Mouse (Mus musculus) ES-E14 (cell line): ENCODE measurements at regions not wholly inside any gene's neighbourhood (a gene's known extent, or its start where the extent isn't known, plus 50 kb on each side); places are given as distances from the start of the nearest gene placed in this dataset.

Experiments
- DNase-seq: peaks from one replicate; pipeline ENCODE4 v3.0.0-alpha.2; 2013; ENCODE audit warnings: low read depth, low spot score
- H3K27ac ChIP-seq: 2 replicates; pipeline ENCODE4 v1.5.1; 2012; ENCODE audit warnings: low read depth, mild to moderate bottlenecking, low read length, moderate library complexity, mixed read lengths; ENCODE audit not compliant: poor library complexity, insufficient read depth, severe bottlenecking
- H3K36me3 ChIP-seq: 2 replicates; pipeline ENCODE4 v1.6.1; 2012; ENCODE audit warnings: mild to moderate bottlenecking, low read length, moderate library complexity, mixed read lengths; ENCODE audit not compliant: control insufficient read depth, poor library complexity, insufficient read depth, severe bottlenecking
- H3K4me1 ChIP-seq, 2 experiments: fragments of 150-350 bp in 1 of 2; sonication (generic) in 1 of 2; 2 replicates each; pipeline ENCODE4 v1.6.1; 2012; ENCODE audit warnings: low read length in 2 of 2, mild to moderate bottlenecking in 1 of 2, mixed read lengths in 1 of 2; ENCODE audit not compliant: control insufficient read depth in 2 of 2, insufficient read depth in 2 of 2, poor library complexity in 1 of 2
- H3K4me3 ChIP-seq, 2 experiments: fragments of 150-350 bp in 1 of 2; sonication (generic) in 1 of 2; 2 replicates each; pipeline ENCODE4 v1.5.1; 2012; ENCODE audit warnings: low read length in 2 of 2, low read depth in 1 of 2, mild to moderate bottlenecking in 1 of 2, mixed read lengths in 1 of 2; ENCODE audit not compliant: insufficient read depth in 1 of 2, poor library complexity in 1 of 2, severe bottlenecking in 1 of 2
- H3K9ac ChIP-seq: 2 replicates; pipeline ENCODE4 v1.6.1; 2012; ENCODE audit warnings: low read depth, mild to moderate bottlenecking, low read length, mixed read lengths; ENCODE audit not compliant: poor library complexity, insufficient read depth, severe bottlenecking
- H3K9me3 ChIP-seq: fragments of 150-350 bp; sonication (generic); 2 replicates; pipeline ENCODE4 v1.6.1; 2012; ENCODE audit warnings: low read depth, mild to moderate bottlenecking, low read length; ENCODE audit not compliant: control insufficient read depth, insufficient read depth
- CHD2 ChIP-seq: IDR thresholded peaks from 2 replicates; pipeline ENCODE4 v1.6.1; 2014; ENCODE audit warnings: mild to moderate bottlenecking, low read depth, low read length, inconsistent platforms
- HCFC1 ChIP-seq: IDR thresholded peaks from 2 replicates; pipeline ENCODE4 v1.6.1; 2012; ENCODE audit warnings: low read length, inconsistent platforms, borderline replicate concordance; ENCODE audit not compliant: insufficient read depth
- MAFK ChIP-seq: IDR thresholded peaks from 2 replicates; pipeline ENCODE4 v1.6.1; 2014; ENCODE audit warnings: mild to moderate bottlenecking, low read depth, low read length, inconsistent platforms; ENCODE audit not compliant: insufficient read depth
- ZC3H11A ChIP-seq: IDR thresholded peaks from 2 replicates; pipeline ENCODE4 v1.6.1; 2012; ENCODE audit warnings: low read depth, mild to moderate bottlenecking, inconsistent platforms, low read length, borderline replicate concordance
- ZNF384 ChIP-seq: IDR thresholded peaks from 2 replicates; pipeline ENCODE4 v1.6.1; 2012; ENCODE audit warnings: low read depth, low read length, inconsistent platforms
- in situ Hi-C, 2 experiments: fragments of 600-800 bp; cut with MboI; formaldehyde crosslinking; loops; one replicate each; pipeline ENCODE4 v1.15.1; 2025; ENCODE audit warnings: low sequenced_read_pairs in 2 of 2, inconsistent platforms in 1 of 2; ENCODE audit not compliant: unreplicated experiment in 2 of 2

DNA sequence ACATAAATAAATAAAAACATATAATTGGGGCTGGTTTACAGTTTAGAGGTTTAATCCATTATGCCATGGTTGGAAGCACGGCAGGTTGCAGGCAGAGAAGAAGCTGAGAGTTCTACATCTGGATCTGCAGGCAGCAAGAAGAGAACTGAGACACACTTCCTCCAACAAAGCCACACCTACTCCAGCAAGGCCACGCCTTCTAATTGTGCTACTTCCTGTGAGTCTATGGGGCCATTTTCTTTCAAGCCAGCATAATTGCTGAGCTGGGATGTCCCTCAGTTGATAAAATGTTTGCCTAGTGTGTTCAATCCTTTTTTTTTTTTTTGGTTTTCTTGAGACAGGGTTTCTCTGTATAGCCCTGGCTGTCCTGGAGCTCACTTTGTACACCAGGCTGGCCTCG is 52.8 kb upstream of the Ywhaq start:
- DNase-seq: no peak
- Histone ChIP-seq H3K4me3 (no peak overlapping the region), H3K9ac (no peak overlapping the region), H3K27ac (no peak overlapping the region), H3K9me3 (no peaks in the 10 kb centered on the region), H3K4me1 (no peaks in the 10 kb centered on the region; a peak in 1 of 4 replicates), H3K36me3 (no peaks in the 10 kb centered on the region)
- in situ Hi-C loops: no loop called here
- TF ChIP-seq ZNF384: no peak
- no peak for TF ChIP-seq ZC3H11A
- TF ChIP-seq MAFK: no peak
- TF ChIP-seq HCFC1: no peak
- no peak for TF ChIP-seq CHD2
